Mouse (Mus musculus) ES-Bruce4 (cell line): ENCODE data around the gene Hormad2.

ENCODE experiments used
- CTCF ChIP-seq: IDR thresholded peaks from one replicate; pipeline ENCODE4 v1.8.1; 2011; ENCODE audit warnings: low read depth, low read length
- EP300 ChIP-seq: IDR thresholded peaks from 2 replicates; pipeline ENCODE4 v1.6.1; 2011; ENCODE audit warnings: low read depth, low read length; ENCODE audit not compliant: insufficient read depth
- POLR2A ChIP-seq: IDR thresholded peaks from one replicate; pipeline ENCODE4 v1.8.1; 2011; ENCODE audit warnings: low read length; ENCODE audit not compliant: insufficient read depth

GRCm38 (mm10) chr11:4323481-4323880, 117.4 kb downstream of the Hormad2 start:
- TF ChIP-seq POLR2A (no peak), CTCF (no peak), EP300 (no peak)
